Mouse (Mus musculus): ENCODE data around the gene Fcnb. TPM values are rescaled to one million over a fixed set of nuclear protein-coding genes. Genes with fewer than 3 reads are reported as not detected.

Fcnb gene
- polyA plus RNA-seq, 1 experiment from 2014 or later, result 57.0 TPM

DNA sequence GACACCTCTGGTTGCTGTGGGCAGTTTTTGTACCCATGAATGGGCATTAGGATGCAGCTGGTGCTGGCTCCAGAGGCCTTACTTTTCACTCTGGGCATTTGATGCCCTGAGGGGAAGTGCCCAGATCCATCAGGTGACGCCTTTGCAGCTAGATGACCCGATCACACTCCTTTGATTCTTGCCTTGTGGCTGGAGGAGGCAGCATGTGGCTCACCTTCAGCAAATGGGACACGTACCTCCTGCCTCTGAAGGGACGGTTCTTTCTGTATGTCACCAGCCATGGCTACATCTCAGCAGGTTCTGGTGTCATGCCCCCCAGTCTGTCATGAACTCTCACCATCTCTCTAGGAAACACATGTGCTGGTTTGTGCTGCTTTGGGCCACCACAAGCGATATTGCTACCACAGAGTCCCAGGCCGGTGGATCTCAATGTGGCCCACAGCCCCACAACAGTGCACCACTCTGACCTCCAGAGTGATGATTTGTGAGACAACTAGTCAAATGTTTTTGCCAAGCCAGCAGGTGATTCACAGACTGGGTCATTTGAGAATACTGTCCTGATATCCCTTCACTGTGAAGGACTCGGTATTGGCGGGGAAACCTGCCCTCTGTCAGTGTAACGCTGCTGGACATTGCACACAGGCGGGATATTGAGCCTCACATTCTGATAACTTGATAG, 44.9 kb downstream of the Fcnb start:
- Histone ChIP-seq H3K27me3 (ENCODE audit: insufficient read depth, low read length) (no peaks in the 10 kb centered on the region), H3K27ac (ENCODE audit: low read depth) (no peak overlapping the region), H3K9ac (replicated peaks) (no peak overlapping the region), H3K4me3 (ENCODE audit: low read depth, low read length) (no peak overlapping the region), H3K4me2 (ENCODE audit: low read depth, low read length) (no peak overlapping the region), H3K4me1 (ENCODE audit: insufficient read depth) (no peaks in the 10 kb centered on the region), H3K9me3 (ENCODE audit: low read length) (no peaks in the 10 kb centered on the region), H3K36me3 (replicated peaks; ENCODE audit: insufficient read depth, low read length) (no peaks in the 10 kb centered on the region; the same call in 1 of the 2 replicates)
- TF ChIP-seq EP300 (IDR thresholded peaks at IDR 0.05; ENCODE audit: low read depth) (no peak), CTCF (IDR thresholded peaks at IDR 0.05; ENCODE audit: low read depth) (no peak)
- WGBS (ENCODE audit: insufficient replicate concordance), result 86% methylated on average over 10 of the region's 10 CpGs
- ATAC-seq (no peak), DNase-seq (no peak)

DNA sequence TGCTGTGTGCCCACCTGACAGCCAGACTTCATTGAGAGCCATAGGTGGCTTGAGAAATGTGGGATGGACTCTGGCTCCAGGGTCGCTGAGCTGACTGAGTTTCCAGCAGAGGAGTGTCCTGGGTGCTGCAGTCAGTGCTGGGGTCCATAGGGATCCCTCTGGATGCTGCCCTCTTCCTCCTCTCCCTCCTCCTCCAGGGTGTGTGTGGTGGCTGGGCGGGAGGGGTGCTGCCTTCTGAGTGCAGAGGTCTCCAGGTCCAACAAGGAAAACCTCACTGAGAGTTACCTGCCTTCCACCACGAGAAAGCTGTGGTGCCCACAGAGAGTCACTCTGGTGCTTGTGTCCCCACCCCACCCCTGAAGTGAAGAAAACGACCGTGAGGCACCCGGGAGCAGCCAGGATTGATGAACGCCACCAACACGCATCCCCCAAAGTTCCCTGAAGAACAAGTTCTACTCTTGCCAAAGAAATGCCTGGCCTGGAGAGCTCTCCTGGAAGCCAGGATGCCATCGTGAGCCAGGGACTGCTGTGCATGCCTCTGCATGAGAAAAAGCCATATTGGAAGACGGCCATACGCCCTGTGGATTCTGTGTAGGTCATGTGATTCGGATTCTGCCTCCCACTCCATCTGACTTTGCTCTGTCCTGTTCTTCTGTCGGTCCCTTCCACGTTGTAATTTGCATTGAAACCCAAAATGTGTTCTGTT, 46.1 kb downstream of the Fcnb start:
- Histone ChIP-seq H3K27ac (ENCODE audit: low read depth) (no peak overlapping the region), H3K4me1 (ENCODE audit: insufficient read depth) (no peaks in the 10 kb centered on the region), H3K36me3 (replicated peaks; ENCODE audit: insufficient read depth, low read length) (no peaks in the 10 kb centered on the region; the same call in 1 of the 2 replicates), H3K4me3 (ENCODE audit: low read depth, low read length) (no peak overlapping the region), H3K27me3 (ENCODE audit: insufficient read depth, low read length) (no peaks in the 10 kb centered on the region), H3K9me3 (ENCODE audit: low read length) (no peaks in the 10 kb centered on the region), H3K9ac (replicated peaks) (no peak overlapping the region), H3K4me2 (ENCODE audit: low read depth, low read length) (no peak overlapping the region)
- no peak for TF ChIP-seq CTCF (IDR thresholded peaks at IDR 0.05; ENCODE audit: low read depth)
- TF ChIP-seq EP300 (IDR thresholded peaks at IDR 0.05; ENCODE audit: low read depth), result no peak
- DNase-seq (no peak), ATAC-seq (no peak)
- 78% methylated on average over 14 of the region's 14 CpGs for WGBS (ENCODE audit: insufficient replicate concordance)

DNA sequence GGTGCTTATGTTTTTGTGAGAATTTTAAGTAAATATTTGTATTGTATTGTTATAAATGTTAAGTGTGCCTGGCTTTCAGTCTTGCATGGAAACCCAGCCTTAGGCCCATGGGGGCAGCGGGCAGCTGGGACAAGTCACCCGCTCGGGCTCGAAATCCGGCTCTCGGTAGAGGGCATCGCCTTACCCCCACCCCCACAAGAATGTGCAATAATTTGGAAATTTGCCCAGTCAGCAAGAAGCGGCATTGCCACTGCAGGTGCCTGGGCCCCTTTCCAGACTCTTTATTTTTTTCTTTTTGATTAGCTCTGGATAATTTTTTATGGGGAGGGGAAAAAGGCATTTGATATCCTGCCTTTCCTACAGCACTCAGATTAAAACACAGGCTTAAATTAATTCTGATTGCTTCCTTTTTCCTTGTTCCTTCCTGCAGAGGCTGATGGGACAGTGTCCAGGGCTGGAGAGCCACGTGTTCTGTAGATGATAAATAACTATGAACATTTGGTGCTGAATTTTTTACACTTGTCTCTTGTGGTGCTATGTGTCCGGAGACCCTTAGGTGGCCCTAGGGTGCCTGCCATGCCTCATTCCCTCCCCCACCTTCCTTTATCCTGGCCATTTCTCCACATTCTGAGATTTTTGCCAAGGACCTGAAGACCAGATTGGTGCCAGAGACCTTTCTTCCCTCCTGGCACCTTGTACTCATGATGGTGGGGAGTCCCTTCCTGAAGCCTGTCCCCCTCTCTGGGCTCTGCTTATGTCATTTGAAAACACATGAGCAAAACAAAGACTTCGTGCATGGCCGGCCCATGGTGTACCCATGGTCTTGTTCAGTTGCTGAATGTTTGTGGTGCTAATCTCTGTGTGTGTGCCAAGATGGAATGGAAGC, 46.9 kb downstream of the Fcnb start:
- Histone ChIP-seq H3K4me3 (ENCODE audit: low read depth, low read length) (no peak overlapping the region), H3K27ac (ENCODE audit: low read depth) (no peak overlapping the region), H3K4me2 (ENCODE audit: low read depth, low read length) (no peak overlapping the region), H3K9ac (replicated peaks) (no peak overlapping the region), H3K27me3 (ENCODE audit: insufficient read depth, low read length) (no peaks in the 10 kb centered on the region), H3K4me1 (ENCODE audit: insufficient read depth) (no peaks in the 10 kb centered on the region), H3K36me3 (replicated peaks; ENCODE audit: insufficient read depth, low read length) (no peaks in the 10 kb centered on the region; the same call in 1 of the 2 replicates), H3K9me3 (ENCODE audit: low read length) (no peaks in the 10 kb centered on the region)
- 77% methylated on average over 12 of the region's 12 CpGs for WGBS (ENCODE audit: insufficient replicate concordance)
- TF ChIP-seq EP300 (IDR thresholded peaks at IDR 0.05; ENCODE audit: low read depth) (no peak), CTCF (IDR thresholded peaks at IDR 0.05; ENCODE audit: low read depth) (no peak)
- DNase-seq, result no peak
- no peak for ATAC-seq

DNA sequence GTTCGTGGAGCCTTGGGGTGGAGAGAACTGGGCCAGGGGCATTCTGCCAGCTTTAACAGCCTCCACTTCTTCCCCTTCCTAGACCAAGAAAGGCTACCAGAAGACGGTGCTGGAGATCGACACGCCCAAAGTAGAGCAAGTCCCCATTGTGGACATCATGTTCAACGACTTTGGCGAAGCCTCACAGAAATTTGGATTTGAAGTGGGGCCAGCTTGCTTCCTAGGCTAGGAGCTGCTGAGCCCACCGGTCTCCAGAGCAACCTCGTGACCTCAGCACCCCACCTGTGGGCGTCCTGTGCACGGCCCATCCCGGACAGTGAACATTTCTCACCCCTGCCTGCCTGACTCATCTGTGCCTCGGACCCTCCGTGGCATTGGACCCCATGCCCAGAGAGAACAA, 47.9 kb downstream of the Fcnb start:
- Histone ChIP-seq H3K4me3 (ENCODE audit: low read depth, low read length) (no peak overlapping the region), H3K9ac (replicated peaks) (no peak overlapping the region), H3K27ac (ENCODE audit: low read depth) (no peak overlapping the region), H3K4me2 (ENCODE audit: low read depth, low read length) (0 out of 2 replicates have a peak overlapping the region, but pooled peaks have one; percentile 13), H3K4me1 (ENCODE audit: insufficient read depth) (peaks cover 4% of the 10 kb centered on the region), H3K36me3 (replicated peaks; ENCODE audit: insufficient read depth, low read length) (no peaks in the 10 kb centered on the region; the same call in 1 of the 2 replicates), H3K27me3 (ENCODE audit: insufficient read depth, low read length) (no peaks in the 10 kb centered on the region), H3K9me3 (ENCODE audit: low read length) (no peaks in the 10 kb centered on the region)
- TF ChIP-seq EP300 (IDR thresholded peaks at IDR 0.05; ENCODE audit: low read depth) (no peak), CTCF (IDR thresholded peaks at IDR 0.05; ENCODE audit: low read depth) (no peak)
- ATAC-seq (no peak), DNase-seq (no peak)
- 86% methylated on average over 13 of the region's 13 CpGs for WGBS (ENCODE audit: insufficient replicate concordance)

DNA sequence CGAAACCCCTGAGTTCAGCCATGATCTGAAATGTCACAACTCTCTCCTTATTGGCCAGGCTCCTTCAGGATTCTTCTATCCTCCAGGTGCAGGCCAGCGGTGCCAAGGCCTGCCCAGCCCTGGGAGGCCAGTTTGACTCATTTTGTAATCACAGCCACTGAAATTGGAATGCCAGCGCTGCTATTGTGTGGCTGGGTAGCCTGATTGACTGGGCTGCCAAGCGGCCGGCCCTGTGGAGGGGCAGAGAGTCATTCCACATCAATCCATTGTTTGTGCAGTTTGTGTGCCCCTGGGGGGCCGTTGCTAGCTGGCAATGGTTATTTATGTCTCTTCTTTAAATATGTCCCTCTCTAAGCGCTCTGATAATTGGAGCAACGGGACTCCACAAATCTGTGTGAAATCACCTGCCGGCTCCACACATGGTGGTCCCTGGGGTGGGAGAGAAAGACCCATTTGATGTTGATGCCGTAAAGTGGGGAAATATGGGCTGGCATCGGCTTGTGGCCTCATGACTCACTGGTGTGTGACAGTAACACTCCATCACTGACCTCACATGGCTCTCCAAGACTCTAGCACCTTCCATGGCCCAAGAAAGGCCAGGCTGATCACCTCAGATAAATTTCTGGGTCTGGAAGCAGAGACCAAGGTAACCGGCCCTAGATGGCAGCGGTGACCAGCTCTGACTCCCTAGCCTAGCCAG, 50.5 kb downstream of the Fcnb start:
- Histone ChIP-seq H3K36me3 (replicated peaks; ENCODE audit: insufficient read depth, low read length) (no peaks in the 10 kb centered on the region; the same call in 1 of the 2 replicates), H3K9me3 (ENCODE audit: low read length) (no peaks in the 10 kb centered on the region), H3K4me3 (ENCODE audit: low read depth, low read length) (peak overlapping the region; percentile 46), H3K27me3 (ENCODE audit: insufficient read depth, low read length) (no peaks in the 10 kb centered on the region), H3K4me1 (ENCODE audit: insufficient read depth) (peaks cover 17% of the 10 kb centered on the region), H3K4me2 (ENCODE audit: low read depth, low read length) (peak overlapping the region; percentile 60), H3K27ac (ENCODE audit: low read depth) (peak overlapping the region; percentile 34; the same call in 1 of the 2 replicates), H3K9ac (replicated peaks) (peak overlapping the region; percentile 61)
- TF ChIP-seq EP300 (IDR thresholded peaks at IDR 0.05; ENCODE audit: low read depth) (no peak), CTCF (IDR thresholded peaks at IDR 0.05; ENCODE audit: low read depth) (no peak; the same call in 1 of the 2 replicates)
- DNase-seq, result no peak
- WGBS (ENCODE audit: insufficient replicate concordance), result 78% methylated on average over 13 of the region's 13 CpGs
- ATAC-seq, result no peak
